Mouse (Mus musculus) stomach, embryonic 14.5 days (tissue): ENCODE data around the gene Tbc1d20. TPM values are rescaled to one million over a fixed set of nuclear protein-coding genes. Genes with fewer than 3 reads are reported as not detected.

Source experiments
- ATAC-seq: fragments of 200-750 bp; cut with Nextera tagmentation; 2 replicates; pipeline ENCODE4 v1.8.0; 2017; ENCODE audit warnings: low read depth, moderate TSS enrichment; ENCODE audit not compliant: insufficient number of reproducible peaks, insufficient read depth, low FRiP score
- H3K27ac ChIP-seq: fragments of 300-500 bp; sonication (generic); 2 replicates; pipeline ENCODE4 v1.5.1; 2014; ENCODE audit warnings: mild to moderate bottlenecking, low read length, moderate library complexity, mixed read lengths
- H3K27me3 ChIP-seq: fragments of 300-500 bp; sonication (generic); 2 replicates; pipeline ENCODE4 v1.6.1; 2014; ENCODE audit warnings: low read length, control low read depth, mixed read lengths; ENCODE audit not compliant: control insufficient read depth, insufficient read depth
- H3K36me3 ChIP-seq: fragments of 300-500 bp; sonication (generic); 2 replicates; pipeline ENCODE4 v1.6.1; 2014; ENCODE audit warnings: mild to moderate bottlenecking, control low read depth, low read length, moderate library complexity, mixed read lengths; ENCODE audit not compliant: control insufficient read depth, insufficient read depth
- H3K4me1 ChIP-seq: fragments of 300-500 bp; sonication (generic); 2 replicates; pipeline ENCODE4 v1.6.1; 2014; ENCODE audit warnings: low read length, control low read depth, mixed read lengths; ENCODE audit not compliant: control insufficient read depth, insufficient read depth
- H3K4me2 ChIP-seq: fragments of 300-500 bp; sonication (generic); replicated peaks from 2 replicates; pipeline ENCODE4 v1.6.1; 2014; ENCODE audit warnings: low read depth, low read length, control low read depth
- H3K4me3 ChIP-seq: fragments of 300-500 bp; sonication (generic); 2 replicates; pipeline ENCODE4 v1.5.1; 2014; ENCODE audit warnings: low read depth, low read length, control low read depth
- H3K9ac ChIP-seq: fragments of 300-500 bp; sonication (generic); replicated peaks from 2 replicates; pipeline ENCODE4 v1.6.1; 2014; ENCODE audit warnings: low read depth, mild to moderate bottlenecking, control low read depth, low read length, moderate library complexity, mixed read lengths
- H3K9me3 ChIP-seq: fragments of 300-500 bp; sonication (generic); 2 replicates; pipeline ENCODE4 v1.6.1; 2016; ENCODE audit warnings: low read depth, low read length, control low read depth; ENCODE audit not compliant: control insufficient read depth
- WGBS: fragments of 180-500 bp; shearing (Covaris S2); extraction: QIAGEN DNeasy Blood & Tissue Kit; methylation state at CpG from one replicate; pipeline ENCODE4 v1.1.7; 2014; 5-methylcytosine and 5-hydroxymethylcytosine counted together
- polyA plus RNA-seq: library from polyadenylated mRNA; unstranded; fragments of >200 nt; fragmentation: Nextera tagmentation; extraction: Ambion mirVana; gene quantifications from 2 replicates; pipeline ENCODE4 v1.2.1, GENCODE M21; 2014

Tbc1d20 gene
- polyA plus RNA-seq, 1 experiment from 2014 or later: 40.0 TPM

DNA sequence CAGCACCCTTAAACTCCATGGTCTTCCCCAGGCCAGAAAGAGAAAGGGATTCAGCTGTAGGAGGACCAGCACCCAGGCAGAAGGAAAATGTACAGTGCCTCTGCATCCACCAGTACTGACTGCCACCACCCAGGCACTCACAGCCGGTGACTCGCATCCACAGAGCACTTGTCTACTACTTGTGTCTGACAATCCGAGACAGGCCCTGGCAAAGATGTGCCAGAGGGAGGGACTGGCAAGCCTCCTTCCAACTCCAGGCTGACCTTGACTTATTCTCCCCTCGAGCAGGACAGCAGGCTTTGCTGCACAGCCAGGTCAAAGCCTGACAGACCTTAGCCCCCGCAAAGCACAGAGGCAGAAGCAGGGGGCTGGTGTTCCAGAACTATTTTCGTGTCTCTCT, 23.4 kb downstream of the Tbc1d20 start:
- H3K4me2 ChIP-seq: no peak overlapping the region
- H3K9ac ChIP-seq: no peak overlapping the region
- no peak for ATAC-seq

DNA sequence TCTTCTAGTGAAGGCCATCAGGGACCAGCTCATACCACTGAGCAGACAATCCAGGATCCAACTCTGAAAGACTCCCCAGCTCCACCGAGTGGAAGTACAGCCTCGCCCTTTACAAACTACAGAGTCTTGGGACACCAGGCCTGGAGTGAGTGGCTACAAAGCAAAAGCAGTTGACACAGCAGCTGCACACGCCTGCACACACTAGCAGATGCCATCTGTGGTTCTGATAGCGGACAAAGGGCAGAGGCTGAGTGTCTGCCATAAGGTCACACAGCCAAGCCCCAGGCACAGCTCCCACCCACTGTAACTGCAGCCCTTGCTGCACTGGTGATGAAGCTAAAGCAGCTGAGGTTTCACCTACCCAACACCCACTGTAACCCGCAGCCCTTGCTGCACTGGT, 27.9 kb downstream of the Tbc1d20 start:
- peaks cover 49% of the 10 kb centered on the region for H3K36me3 ChIP-seq
- no peaks in the 10 kb centered on the region for H3K27me3 ChIP-seq
- H3K4me2 ChIP-seq: no peak overlapping the region
- no peak overlapping the region for H3K4me3 ChIP-seq
- H3K9me3 ChIP-seq: no peaks in the 10 kb centered on the region
- no peak for ATAC-seq
- no peaks in the 10 kb centered on the region for H3K4me1 ChIP-seq
- 79% methylated on average over 5 of the region's 5 CpGs for WGBS
- H3K9ac ChIP-seq: no peak overlapping the region
- H3K27ac ChIP-seq: no peak overlapping the region

More for the DNA sequence above, 23.4 kb downstream of the Tbc1d20 start:
- Histone ChIP-seq H3K27me3 (no peaks in the 10 kb centered on the region), H3K4me1 (no peaks in the 10 kb centered on the region), H3K27ac (no peak overlapping the region), H3K36me3 (peaks cover 40% of the 10 kb centered on the region), H3K9me3 (no peaks in the 10 kb centered on the region), H3K4me3 (no peak overlapping the region)
- 82% methylated on average over 6 of the region's 6 CpGs for WGBS

DNA sequence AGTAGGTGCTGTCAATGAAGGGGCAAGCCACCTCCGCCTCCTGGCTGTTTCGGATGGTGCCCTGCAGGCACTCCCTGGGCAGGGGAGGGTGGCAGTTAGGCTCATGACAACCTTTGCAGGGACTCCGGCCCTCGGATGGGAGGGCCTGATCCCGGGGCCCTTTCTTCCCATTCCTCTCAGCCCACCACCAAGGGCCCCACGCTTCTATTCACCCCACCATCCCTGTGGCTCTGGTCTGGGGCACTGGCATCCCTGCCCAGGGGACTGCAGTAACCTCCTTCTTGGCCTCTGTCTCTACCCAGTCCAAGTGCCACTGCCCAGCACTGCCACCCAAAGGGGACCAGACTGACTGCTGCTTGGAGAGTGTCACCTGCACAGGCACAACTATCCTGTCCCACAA, 28.6 kb downstream of the Tbc1d20 start:
- no peak for ATAC-seq
- Histone ChIP-seq H3K4me1 (no peaks in the 10 kb centered on the region), H3K27ac (no peak overlapping the region), H3K4me2 (no peak overlapping the region), H3K4me3 (no peak overlapping the region), H3K9me3 (no peaks in the 10 kb centered on the region), H3K36me3 (peaks cover 54% of the 10 kb centered on the region), H3K9ac (no peak overlapping the region), H3K27me3 (no peaks in the 10 kb centered on the region)
- 91% methylated on average over 6 of the region's 6 CpGs for WGBS

DNA sequence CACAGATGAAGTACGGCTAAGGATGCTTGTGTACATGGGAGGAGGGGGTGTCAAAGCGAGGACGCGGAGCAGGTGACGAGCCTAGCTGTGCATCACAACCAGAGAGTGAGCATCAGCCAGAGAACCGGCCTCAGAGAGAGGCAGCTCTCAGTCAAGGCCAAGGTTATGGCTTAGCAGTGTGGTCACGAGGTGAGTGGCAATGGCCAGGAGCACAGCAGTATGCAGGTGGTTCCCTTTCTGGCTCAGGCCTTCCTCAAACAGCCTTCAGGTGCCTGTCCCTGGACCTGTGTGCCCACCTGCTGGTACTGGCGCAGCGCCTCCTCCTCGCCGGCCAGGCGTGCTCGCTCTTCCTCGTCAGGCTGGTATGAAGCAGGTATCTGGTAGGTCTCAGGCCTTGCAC, 30.3 kb downstream of the Tbc1d20 start:
- no peak overlapping the region for H3K4me3 ChIP-seq
- no peak overlapping the region for H3K27ac ChIP-seq
- H3K27me3 ChIP-seq: no peaks in the 10 kb centered on the region
- H3K4me1 ChIP-seq: no peaks in the 10 kb centered on the region
- no peaks in the 10 kb centered on the region for H3K9me3 ChIP-seq
- H3K36me3 ChIP-seq: peaks cover 51% of the 10 kb centered on the region
- no peak overlapping the region for H3K9ac ChIP-seq
- ATAC-seq: no peak
- 95% methylated on average over 14 of the region's 14 CpGs for WGBS
- H3K4me2 ChIP-seq: no peak overlapping the region

DNA sequence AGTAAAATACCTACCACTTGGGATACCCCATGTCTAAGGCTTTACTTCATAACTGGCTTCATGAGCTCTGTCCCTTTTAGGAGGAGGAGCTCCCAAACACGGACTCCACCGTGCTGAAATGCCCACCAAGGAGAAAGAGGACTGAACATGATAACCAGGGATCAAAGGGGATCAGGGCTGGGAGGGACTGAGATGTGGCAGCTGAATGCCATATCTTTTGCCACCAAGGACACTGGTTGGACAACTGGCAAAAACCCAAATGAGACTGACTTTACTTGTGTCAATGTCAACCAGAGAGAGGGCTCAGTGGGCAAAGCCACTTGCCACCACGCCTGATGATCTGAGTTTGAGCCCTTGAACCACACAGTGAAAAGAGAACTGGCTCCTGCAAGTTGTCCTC, 31.2 kb downstream of the Tbc1d20 start:
- H3K27ac ChIP-seq: no peak overlapping the region
- no peak overlapping the region for H3K4me2 ChIP-seq
- peaks cover 52% of the 10 kb centered on the region for H3K36me3 ChIP-seq
- WGBS: 85% methylated on average over 3 of the region's 3 CpGs
- ATAC-seq: no peak
- H3K9me3 ChIP-seq: no peaks in the 10 kb centered on the region
- H3K4me1 ChIP-seq: no peaks in the 10 kb centered on the region
- H3K9ac ChIP-seq: no peak overlapping the region
- H3K27me3 ChIP-seq: no peaks in the 10 kb centered on the region
- H3K4me3 ChIP-seq: no peak overlapping the region

DNA sequence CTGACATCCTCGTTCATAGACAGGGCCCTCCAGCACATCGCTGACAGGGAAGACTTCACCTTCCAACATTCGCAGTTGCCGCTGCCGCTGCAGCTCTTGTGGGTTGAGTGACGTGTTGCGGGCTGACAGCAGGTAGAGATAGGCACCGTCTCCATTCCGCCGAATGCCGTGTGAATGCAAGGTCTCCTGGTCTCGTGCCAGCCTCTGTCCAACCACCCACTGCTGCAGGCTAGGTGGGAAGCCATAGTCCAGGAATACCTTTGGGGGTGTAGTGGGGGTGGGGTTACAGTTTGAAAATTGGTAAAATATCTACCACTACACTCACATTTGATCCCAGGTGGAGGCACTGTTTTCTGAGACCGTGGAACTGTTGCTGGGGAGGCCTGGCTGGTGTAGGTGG, 32.5 kb downstream of the Tbc1d20 start:
- 93% methylated on average over 13 of the region's 13 CpGs for WGBS
- H3K4me2 ChIP-seq: no peak overlapping the region
- no peak overlapping the region for H3K9ac ChIP-seq
- H3K27ac ChIP-seq: no peak overlapping the region
- no peak overlapping the region for H3K4me3 ChIP-seq
- H3K36me3 ChIP-seq: peaks cover 55% of the 10 kb centered on the region
- ATAC-seq: no peak
- H3K9me3 ChIP-seq: no peaks in the 10 kb centered on the region
- no peaks in the 10 kb centered on the region for H3K27me3 ChIP-seq
- H3K4me1 ChIP-seq: peaks cover 7% of the 10 kb centered on the region; the same call in 1 of the 2 replicates

- no peak overlapping the region for H3K4me2 ChIP-seq
- no peak for ATAC-seq
- no peaks in the 10 kb centered on the region for H3K27me3 ChIP-seq
- no peak overlapping the region for H3K4me3 ChIP-seq
- 84% methylated on average over 8 of the region's 8 CpGs for WGBS
- peaks cover 11% of the 10 kb centered on the region; the same call in 1 of the 2 replicates for H3K4me1 ChIP-seq
- no peaks in the 10 kb centered on the region for H3K9me3 ChIP-seq
- H3K27ac ChIP-seq: no peak overlapping the region
- no peak overlapping the region for H3K9ac ChIP-seq
- H3K36me3 ChIP-seq: peaks cover 55% of the 10 kb centered on the region
Observed at GRCm38 (mm10) chr2:152326654-152327053, 33.0 kb downstream of the Tbc1d20 start.

- peaks cover 11% of the 10 kb centered on the region; the same call in 1 of the 2 replicates for H3K4me1 ChIP-seq
- 78% methylated on average over 5 of the region's 5 CpGs for WGBS
- no peak overlapping the region for H3K9ac ChIP-seq
- H3K27ac ChIP-seq: no peak overlapping the region
- peaks cover 44% of the 10 kb centered on the region for H3K36me3 ChIP-seq
- ATAC-seq: no peak
- no peak overlapping the region for H3K4me3 ChIP-seq
- H3K9me3 ChIP-seq: no peaks in the 10 kb centered on the region
- H3K4me2 ChIP-seq: no peak overlapping the region
- H3K27me3 ChIP-seq: no peaks in the 10 kb centered on the region
Observed at GRCm38 (mm10) chr2:152327980-152328379, 34.4 kb downstream of the Tbc1d20 start.

- ATAC-seq: no peak
- no peak overlapping the region for H3K9ac ChIP-seq
- H3K4me2 ChIP-seq: peak overlapping the region; percentile 93
- peak overlapping the region; percentile 69 for H3K4me3 ChIP-seq
- H3K4me1 ChIP-seq: peaks cover 11% of the 10 kb centered on the region; the same call in 1 of the 2 replicates
- 65% methylated on average over 7 of the region's 7 CpGs for WGBS
- no peak overlapping the region for H3K27ac ChIP-seq
- H3K36me3 ChIP-seq: peaks cover 24% of the 10 kb centered on the region
- no peaks in the 10 kb centered on the region for H3K27me3 ChIP-seq
- H3K9me3 ChIP-seq: no peaks in the 10 kb centered on the region
Observed at GRCm38 (mm10) chr2:152330858-152331423, 37.3 kb downstream of the Tbc1d20 start.
